Mouse (Mus musculus): ENCODE results near the gene Gm49388. TPM values are rescaled to one million over a fixed set of nuclear protein-coding genes. Genes with fewer than 3 reads are reported as not detected.

The Gm49388 gene
- total and polyA plus RNA-seq, 2 experiments from 2014 or later = 0.05 TPM; not detected in 1

- DNase-seq (ENCODE audit: low spot score) = peak; percentile 15
- H3K4me1 ChIP-seq (ENCODE audit: insufficient read depth, low read length) = 0 out of 2 replicates have a peak, but pooled peaks cover 3% of the 10 kb centered on the region
- 2% methylated on average over 52 of the region's 66 CpGs for WGBS
Measured at GRCm38 (mm10) chr7:127777474-127778266, 7.7 kb upstream of the Gm49388 start.

GRCm38 (mm10) chr7:127778350-127778749 is 7.1 kb upstream of the Gm49388 start:
- ATAC-seq = no peak
- H3K4me3 ChIP-seq (ENCODE audit: low read length) = peak overlapping the region; percentile 68
- H3K4me1 ChIP-seq (ENCODE audit: insufficient read depth, low read length) = 0 out of 2 replicates have a peak, but pooled peaks cover 3% of the 10 kb centered on the region
- peak overlapping the region; percentile 84 for H3K9ac ChIP-seq (replicated peaks; ENCODE audit: low read length)
- TF ChIP-seq CTCF (IDR thresholded peaks at IDR 0.05; ENCODE audit: low read depth) = no peak
- H3K9me3 ChIP-seq (ENCODE audit: low read length) = no peaks in the 10 kb centered on the region
- peak overlapping the region; percentile 76 for H3K4me2 ChIP-seq (ENCODE audit: low read depth, low read length)
- peaks cover 33% of the 10 kb centered on the region for H3K36me3 ChIP-seq (ENCODE audit: insufficient read depth, low read length)
- WGBS = 66% methylated on average over 4 of the region's 4 CpGs
- H3K27ac ChIP-seq = no peak overlapping the region
- DNase-seq (ENCODE audit: low spot score) = no peak
- no peaks in the 10 kb centered on the region for H3K27me3 ChIP-seq (ENCODE audit: insufficient read depth, low read length)

More at GRCm38 (mm10) chr7:127777474-127778266, 7.7 kb upstream of the Gm49388 start:
- TF ChIP-seq CTCF (IDR thresholded peaks at IDR 0.05; ENCODE audit: low read depth) = 0 out of 2 replicates have a peak, but pooled peaks have one; percentile 9
- H3K9me3 ChIP-seq (ENCODE audit: low read length) = no peaks in the 10 kb centered on the region
- H3K36me3 ChIP-seq (ENCODE audit: insufficient read depth, low read length) = peaks cover 31% of the 10 kb centered on the region
- peak overlapping the region; percentile 68 for H3K4me3 ChIP-seq (ENCODE audit: low read length)
- ATAC-seq = peak; percentile 61
- peak overlapping the region; percentile 84 for H3K9ac ChIP-seq (replicated peaks; ENCODE audit: low read length)
- no peaks in the 10 kb centered on the region for H3K27me3 ChIP-seq (ENCODE audit: insufficient read depth, low read length)
- H3K4me2 ChIP-seq (ENCODE audit: low read depth, low read length) = peak overlapping the region; percentile 76
- H3K27ac ChIP-seq = peak overlapping the region; percentile 88

- H3K27me3 ChIP-seq (ENCODE audit: insufficient read depth, low read length) = no peaks in the 10 kb centered on the region
- no peak for DNase-seq (ENCODE audit: low spot score)
- no peaks in the 10 kb centered on the region for H3K9me3 ChIP-seq (ENCODE audit: low read length)
- H3K4me3 ChIP-seq (ENCODE audit: low read length) = no peak overlapping the region
- no peak for ATAC-seq
- TF ChIP-seq CTCF (IDR thresholded peaks at IDR 0.05; ENCODE audit: low read depth) = no peak
- 0 out of 2 replicates have a peak, but pooled peaks cover 6% of the 10 kb centered on the region for H3K4me1 ChIP-seq (ENCODE audit: insufficient read depth, low read length)
- H3K27ac ChIP-seq = no peak overlapping the region
- peaks cover 73% of the 10 kb centered on the region for H3K36me3 ChIP-seq (ENCODE audit: insufficient read depth, low read length)
- no peak overlapping the region for H3K9ac ChIP-seq (replicated peaks; ENCODE audit: low read length)
- 94% methylated on average over 23 of the region's 23 CpGs for WGBS
- no peak overlapping the region for H3K4me2 ChIP-seq (ENCODE audit: low read depth, low read length)
Measured at GRCm38 (mm10) chr7:127797076-127797845, 11.9 kb downstream of the Gm49388 start.

GRCm38 (mm10) chr7:127798591-127798990 is 13.2 kb downstream of the Gm49388 start:
- 76% methylated on average over 4 of the region's 4 CpGs for WGBS
- no peaks in the 10 kb centered on the region for H3K9me3 ChIP-seq (ENCODE audit: low read length)
- no peak for TF ChIP-seq CTCF (IDR thresholded peaks at IDR 0.05; ENCODE audit: low read depth)
- no peak overlapping the region for H3K4me2 ChIP-seq (ENCODE audit: low read depth, low read length)
- H3K27me3 ChIP-seq (ENCODE audit: insufficient read depth, low read length) = no peaks in the 10 kb centered on the region
- no peak overlapping the region for H3K4me3 ChIP-seq (ENCODE audit: low read length)
- peak; percentile 39 for DNase-seq (ENCODE audit: low spot score)
- 0 out of 2 replicates have a peak, but pooled peaks cover 6% of the 10 kb centered on the region for H3K4me1 ChIP-seq (ENCODE audit: insufficient read depth, low read length)
- no peak for ATAC-seq
- peaks cover 60% of the 10 kb centered on the region for H3K36me3 ChIP-seq (ENCODE audit: insufficient read depth, low read length)
- no peak overlapping the region for H3K9ac ChIP-seq (replicated peaks; ENCODE audit: low read length)
- H3K27ac ChIP-seq = no peak overlapping the region

- Histone ChIP-seq H3K4me2 (ENCODE audit: low read depth, low read length) (no peak overlapping the region), H3K4me3 (ENCODE audit: low read length) (no peak overlapping the region), H3K4me1 (ENCODE audit: insufficient read depth, low read length) (0 out of 2 replicates have a peak, but pooled peaks cover 6% of the 10 kb centered on the region), H3K9me3 (ENCODE audit: low read length) (no peaks in the 10 kb centered on the region), H3K9ac (replicated peaks; ENCODE audit: low read length) (no peak overlapping the region), H3K27me3 (ENCODE audit: insufficient read depth, low read length) (no peaks in the 10 kb centered on the region), H3K36me3 (ENCODE audit: insufficient read depth, low read length) (peaks cover 54% of the 10 kb centered on the region), H3K27ac (no peak overlapping the region)
- no peak for DNase-seq (ENCODE audit: low spot score)
- no peak for ATAC-seq
- WGBS = 87% methylated on average over 13 of the region's 13 CpGs
- no peak for TF ChIP-seq CTCF (IDR thresholded peaks at IDR 0.05; ENCODE audit: low read depth)
Measured at GRCm38 (mm10) chr7:127799211-127799610, 13.8 kb downstream of the Gm49388 start.

GRCm38 (mm10) chr7:127799738-127800137 is 14.3 kb downstream of the Gm49388 start:
- Histone ChIP-seq H3K9me3 (ENCODE audit: low read length) (no peaks in the 10 kb centered on the region), H3K4me3 (ENCODE audit: low read length) (no peak overlapping the region), H3K36me3 (ENCODE audit: insufficient read depth, low read length) (peaks cover 52% of the 10 kb centered on the region), H3K4me2 (ENCODE audit: low read depth, low read length) (no peak overlapping the region), H3K4me1 (ENCODE audit: insufficient read depth, low read length) (0 out of 2 replicates have a peak, but pooled peaks cover 6% of the 10 kb centered on the region), H3K9ac (replicated peaks; ENCODE audit: low read length) (no peak overlapping the region), H3K27me3 (ENCODE audit: insufficient read depth, low read length) (no peaks in the 10 kb centered on the region), H3K27ac (no peak overlapping the region)
- DNase-seq (ENCODE audit: low spot score) (no peak), ATAC-seq (no peak)
- TF ChIP-seq CTCF (IDR thresholded peaks at IDR 0.05; ENCODE audit: low read depth) = no peak
- 100% methylated on average over 1 of the region's 1 CpGs for WGBS

All from hindbrain, postnatal 0 days (tissue).